Mouse (Mus musculus): Measurements from ENCODE around the gene Ndufa13.

DNA sequence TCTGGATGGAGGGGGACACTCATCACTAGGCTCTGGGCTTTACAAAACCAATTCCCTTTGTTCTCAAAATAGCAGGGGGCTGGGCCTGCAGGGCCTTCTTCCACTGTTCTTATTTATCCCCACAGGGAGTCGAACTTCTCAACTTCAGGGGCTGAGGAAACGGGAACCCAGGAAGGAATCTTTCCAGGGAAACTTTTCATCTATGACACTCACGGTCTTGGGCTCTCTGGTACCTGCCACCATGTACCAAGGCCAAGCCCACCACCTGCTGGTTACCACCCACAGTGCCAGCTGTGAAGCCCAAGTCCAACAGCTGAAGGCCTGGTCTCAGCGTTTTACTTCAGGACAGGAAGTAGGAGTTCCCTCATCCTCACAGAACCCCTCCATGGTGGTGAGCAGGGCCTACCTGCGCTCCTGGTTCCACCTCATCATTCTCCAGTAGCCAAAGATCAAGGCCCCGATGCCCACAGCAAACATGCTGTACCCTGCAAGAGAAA lies 7.5 kb downstream of the Ndufa13 start:
- TF ChIP-seq CTCF (IDR thresholded peaks at IDR 0.05; ENCODE audit: insufficient read depth, low read length) (no peak), POLR2A (IDR thresholded peaks at IDR 0.05; ENCODE audit: borderline replicate concordance, extremely low read depth, low read depth, low read length) (no peak)

All from lung, adult 2 months (tissue).